Mouse (Mus musculus): Measurements from ENCODE around the gene Olfr463. TPM values are rescaled to one million over a fixed set of nuclear protein-coding genes. Genes with fewer than 3 reads are reported as not detected.

Olfr463 gene
- polyA plus RNA-seq (2012; fragmentation: generic; extraction: Trizol): not detected
- long read RNA-seq, experiment 1: 0 reads
- long read RNA-seq, experiment 2: 0 reads

- H3K79me2 ChIP-seq (ENCODE audit: control insufficient read depth, insufficient read depth): no peaks in the 10 kb centered on the region
- H3K27me3 ChIP-seq (ENCODE audit: control insufficient read depth, insufficient read depth, insufficient read length): peaks cover 21% of the 10 kb centered on the region
- H3ac ChIP-seq (ENCODE audit: control insufficient read depth, insufficient read length, low read depth): no peak within 1 kb of the TSS
- H3K4me3 ChIP-seq (ENCODE audit: insufficient read depth, poor library complexity, severe bottlenecking): no peak within 1 kb of the TSS
- H3K79me3 ChIP-seq (ENCODE audit: low read depth): no peaks in the 10 kb centered on the region
- TF ChIP-seq MAX (IDR thresholded peaks at IDR 0.05) (no peak), FOSL1 (IDR thresholded peaks at IDR 0.05; ENCODE audit: insufficient read depth, low read length, poor library complexity, severe bottlenecking) (no peak), MYOG (IDR thresholded peaks at IDR 0.05; ENCODE audit: control insufficient read depth, extremely low read depth, insufficient read length) (no peak), USF1 (IDR thresholded peaks at IDR 0.05; ENCODE audit: low read depth) (no peak), CTCF (IDR thresholded peaks at IDR 0.05; ENCODE audit: control insufficient read depth, insufficient read depth, insufficient read length) (no peak), MYOD1 (IDR thresholded peaks at IDR 0.05; ENCODE audit: control insufficient read depth, insufficient read length, low read depth) (no peak), CEBPB (IDR thresholded peaks at IDR 0.05; ENCODE audit: low read depth) (no peak)
- no peaks in the 10 kb centered on the region for H3K36me3 ChIP-seq (ENCODE audit: control insufficient read depth, insufficient read depth)
Observed at GRCm38 (mm10) chr11:87897287-87897686, at the start of gene Olfr463. Gene Olfr463 (minus strand): TSS chr11:87897387.

- Histone ChIP-seq H3K27me3 (ENCODE audit: control insufficient read depth, insufficient read depth, insufficient read length) (no peaks in the 10 kb centered on the region), H3K36me3 (ENCODE audit: control insufficient read depth, insufficient read depth) (no peaks in the 10 kb centered on the region), H3K79me3 (ENCODE audit: low read depth) (no peaks in the 10 kb centered on the region), H3ac (ENCODE audit: control insufficient read depth, insufficient read length, low read depth) (no peak overlapping the region), H3K79me2 (ENCODE audit: control insufficient read depth, insufficient read depth) (no peaks in the 10 kb centered on the region), H3K4me3 (ENCODE audit: insufficient read depth, poor library complexity, severe bottlenecking) (no peak overlapping the region)
- no peak for TF ChIP-seq MAX (IDR thresholded peaks at IDR 0.05)
- TF ChIP-seq FOSL1 (IDR thresholded peaks at IDR 0.05; ENCODE audit: insufficient read depth, low read length, poor library complexity, severe bottlenecking): no peak
- TF ChIP-seq MYOD1 (IDR thresholded peaks at IDR 0.05; ENCODE audit: control insufficient read depth, insufficient read length, low read depth): no peak
Observed at GRCm38 (mm10) chr11:87935467-87935866, 38.3 kb upstream of the Olfr463 start.

DNA sequence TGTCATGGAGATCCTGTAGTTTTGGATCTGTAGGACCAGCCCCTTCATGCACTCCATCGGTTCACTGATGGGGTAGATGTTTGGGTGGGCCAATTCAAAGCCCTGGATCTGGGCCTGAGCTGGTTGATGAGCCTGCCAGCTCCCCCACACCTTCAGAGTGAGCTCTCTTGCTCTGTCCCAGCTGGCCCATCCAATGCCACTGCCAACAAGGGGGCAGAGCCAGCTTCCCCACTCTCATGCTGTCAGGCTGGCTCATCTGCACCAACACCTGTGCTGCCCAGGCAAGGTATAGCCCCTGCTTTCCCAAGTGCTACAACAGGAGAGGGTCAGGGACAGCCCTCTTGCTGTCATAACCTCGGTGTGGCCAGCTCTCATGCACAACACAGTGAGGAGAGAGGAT, 36.5 kb upstream of the Olfr463 start:
- Histone ChIP-seq H3ac (ENCODE audit: control insufficient read depth, insufficient read length, low read depth) (no peak overlapping the region), H3K79me2 (ENCODE audit: control insufficient read depth, insufficient read depth) (no peaks in the 10 kb centered on the region), H3K36me3 (ENCODE audit: control insufficient read depth, insufficient read depth) (no peaks in the 10 kb centered on the region), H3K4me3 (ENCODE audit: insufficient read depth, poor library complexity, severe bottlenecking) (no peak overlapping the region), H3K79me3 (ENCODE audit: low read depth) (no peaks in the 10 kb centered on the region), H3K27me3 (ENCODE audit: control insufficient read depth, insufficient read depth, insufficient read length) (no peaks in the 10 kb centered on the region)
- TF ChIP-seq FOSL1 (IDR thresholded peaks at IDR 0.05; ENCODE audit: insufficient read depth, low read length, poor library complexity, severe bottlenecking) (no peak), MAX (IDR thresholded peaks at IDR 0.05) (no peak), CTCF (IDR thresholded peaks at IDR 0.05; ENCODE audit: control insufficient read depth, insufficient read depth, insufficient read length) (no peak), MYOG (IDR thresholded peaks at IDR 0.05; ENCODE audit: control insufficient read depth, extremely low read depth, insufficient read length) (no peak), MYOD1 (IDR thresholded peaks at IDR 0.05; ENCODE audit: control insufficient read depth, insufficient read length, low read depth) (no peak), CEBPB (IDR thresholded peaks at IDR 0.05; ENCODE audit: low read depth) (no peak), USF1 (IDR thresholded peaks at IDR 0.05; ENCODE audit: low read depth) (no peak)

GRCm38 (mm10) chr11:87930348-87930747, 33.2 kb upstream of the Olfr463 start:
- Histone ChIP-seq H3K79me3 (ENCODE audit: low read depth) (no peaks in the 10 kb centered on the region), H3K4me3 (ENCODE audit: insufficient read depth, poor library complexity, severe bottlenecking) (no peak overlapping the region), H3K27me3 (ENCODE audit: control insufficient read depth, insufficient read depth, insufficient read length) (no peaks in the 10 kb centered on the region), H3K36me3 (ENCODE audit: control insufficient read depth, insufficient read depth) (no peaks in the 10 kb centered on the region), H3K79me2 (ENCODE audit: control insufficient read depth, insufficient read depth) (no peaks in the 10 kb centered on the region), H3ac (ENCODE audit: control insufficient read depth, insufficient read length, low read depth) (no peak overlapping the region)
- TF ChIP-seq MYOD1 (IDR thresholded peaks at IDR 0.05; ENCODE audit: control insufficient read depth, insufficient read length, low read depth) (no peak), USF1 (IDR thresholded peaks at IDR 0.05; ENCODE audit: low read depth) (no peak), MYOG (IDR thresholded peaks at IDR 0.05; ENCODE audit: control insufficient read depth, extremely low read depth, insufficient read length) (no peak), MAX (IDR thresholded peaks at IDR 0.05) (no peak)

DNA sequence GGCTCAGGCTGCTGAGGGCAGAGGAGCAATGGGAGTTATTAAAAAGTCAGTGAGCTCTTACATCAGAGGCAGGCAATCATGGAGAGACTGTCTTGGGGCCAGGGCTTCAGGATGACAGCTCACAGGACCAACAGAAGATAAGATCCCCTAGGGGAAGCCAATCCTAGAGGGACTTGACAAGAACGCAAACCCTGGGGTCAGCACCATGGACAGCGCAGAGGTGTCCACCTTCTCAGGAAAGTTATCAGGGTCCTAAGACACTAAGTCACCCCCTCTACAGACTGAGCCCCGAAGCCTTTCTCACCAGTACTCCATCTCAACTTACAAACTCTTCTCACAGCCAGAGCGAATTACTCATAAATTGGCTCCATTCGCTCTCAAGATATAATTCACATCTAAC, 23.8 kb upstream of the Olfr463 start, which contains the start of gene Olfr464:
Gene Olfr464 (minus strand): TSS at position 2 of the 400 bp plus-strand sequence.
- TF ChIP-seq CEBPB (IDR thresholded peaks at IDR 0.05; ENCODE audit: low read depth) (no peak), MAX (IDR thresholded peaks at IDR 0.05) (no peak), CTCF (IDR thresholded peaks at IDR 0.05; ENCODE audit: control insufficient read depth, insufficient read depth, insufficient read length) (no peak), MYOG (IDR thresholded peaks at IDR 0.05; ENCODE audit: control insufficient read depth, extremely low read depth, insufficient read length) (no peak), FOSL1 (IDR thresholded peaks at IDR 0.05; ENCODE audit: insufficient read depth, low read length, poor library complexity, severe bottlenecking) (no peak), USF1 (IDR thresholded peaks at IDR 0.05; ENCODE audit: low read depth) (no peak)
- H3K4me3 ChIP-seq (ENCODE audit: insufficient read depth, poor library complexity, severe bottlenecking): no peak within 1 kb of the TSS
- H3K79me3 ChIP-seq (ENCODE audit: low read depth): no peaks in the 10 kb centered on the region
- no peaks in the 10 kb centered on the region for H3K79me2 ChIP-seq (ENCODE audit: control insufficient read depth, insufficient read depth)
- no peaks in the 10 kb centered on the region for H3K36me3 ChIP-seq (ENCODE audit: control insufficient read depth, insufficient read depth)
- no peak within 1 kb of the TSS for H3ac ChIP-seq (ENCODE audit: control insufficient read depth, insufficient read length, low read depth)
- H3K27me3 ChIP-seq (ENCODE audit: control insufficient read depth, insufficient read depth, insufficient read length): peaks cover 4% of the 10 kb centered on the region

DNA sequence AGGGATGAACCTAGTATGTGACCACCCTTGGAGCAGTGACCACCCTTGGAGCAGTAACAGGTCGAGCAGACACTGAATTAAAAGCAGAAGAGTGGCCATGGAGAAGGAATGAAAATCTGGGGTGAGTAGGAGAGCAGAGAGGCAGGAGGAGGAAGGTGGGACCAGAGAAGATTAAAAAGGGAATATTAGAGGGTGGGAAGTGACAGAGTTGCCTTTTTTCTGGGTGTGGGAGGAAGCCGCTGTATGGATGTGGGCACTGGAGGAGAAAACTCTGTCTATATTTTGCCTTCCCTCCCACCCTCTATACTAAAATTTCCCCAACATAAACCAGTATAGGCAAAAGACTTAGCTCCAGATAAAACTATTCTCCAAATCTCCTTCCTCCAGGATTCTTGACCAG, 23.1 kb upstream of the Olfr463 start:
- no peaks in the 10 kb centered on the region for H3K79me2 ChIP-seq (ENCODE audit: control insufficient read depth, insufficient read depth)
- H3K4me3 ChIP-seq (ENCODE audit: insufficient read depth, poor library complexity, severe bottlenecking): no peak overlapping the region
- peaks cover 4% of the 10 kb centered on the region for H3K27me3 ChIP-seq (ENCODE audit: control insufficient read depth, insufficient read depth, insufficient read length)
- no peaks in the 10 kb centered on the region for H3K36me3 ChIP-seq (ENCODE audit: control insufficient read depth, insufficient read depth)
- no peak overlapping the region for H3ac ChIP-seq (ENCODE audit: control insufficient read depth, insufficient read length, low read depth)
- TF ChIP-seq FOSL1 (IDR thresholded peaks at IDR 0.05; ENCODE audit: insufficient read depth, low read length, poor library complexity, severe bottlenecking) (no peak), MYOG (IDR thresholded peaks at IDR 0.05; ENCODE audit: control insufficient read depth, extremely low read depth, insufficient read length) (no peak), MYOD1 (IDR thresholded peaks at IDR 0.05; ENCODE audit: control insufficient read depth, insufficient read length, low read depth) (no peak), USF1 (IDR thresholded peaks at IDR 0.05; ENCODE audit: low read depth) (no peak), MAX (IDR thresholded peaks at IDR 0.05) (no peak), CEBPB (IDR thresholded peaks at IDR 0.05; ENCODE audit: low read depth) (no peak), CTCF (IDR thresholded peaks at IDR 0.05; ENCODE audit: control insufficient read depth, insufficient read depth, insufficient read length) (no peak)
- no peaks in the 10 kb centered on the region for H3K79me3 ChIP-seq (ENCODE audit: low read depth)

All from C2C12 (cell line).